Mouse (Mus musculus) frontal cortex, adult 2 months (tissue): ENCODE data around the gene Tbl1x. TPM values are rescaled to one million over a fixed set of nuclear protein-coding genes. Genes with fewer than 3 reads are reported as not detected.

Experiments
- DNase-seq, 2 experiments: peaks; one replicate each; pipeline ENCODE4 v3.0.0; 2022; ENCODE audit warnings: low spot score in 1 of 2; ENCODE audit errors: extremely low spot score in 1 of 2
- polyA plus RNA-seq: library from polyadenylated mRNA; depleted of rRNA; stranded (reverse); fragments of >200 nt; gene quantifications from 2 replicates; pipeline ENCODE4 v1.2.3, GENCODE M21; 2012; rRNA removed

Gene Tbl1x
- polyA plus RNA-seq = 37.2 and 40.4 TPM in 2 replicates

- DNase-seq = peak in 1 of 2 experiments; percentile 43
These were observed at the start of gene Tbl1x for GRCm38 (mm10) chrX:77510371-77511300. Gene Tbl1x (plus strand): TSS chrX:77511013.

DNA sequence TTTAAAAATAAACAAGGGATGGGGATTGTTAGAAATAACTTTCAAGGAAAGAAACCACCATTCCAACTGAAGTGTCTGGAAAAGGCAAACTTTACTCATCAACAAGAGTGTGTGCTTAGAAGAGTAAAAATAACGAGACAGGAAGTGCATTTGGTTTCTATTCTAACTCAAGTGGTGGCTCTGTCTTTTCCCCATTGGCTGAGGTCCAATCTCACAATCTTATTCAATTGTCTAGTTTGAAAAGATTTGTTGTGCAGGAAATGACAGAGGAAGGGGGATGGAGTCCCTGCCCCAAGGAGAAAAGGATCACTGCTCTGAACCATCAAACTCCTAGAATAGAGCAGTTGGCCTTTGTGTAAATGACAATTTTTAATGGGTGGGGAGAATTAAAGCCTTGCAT lies 41.6 kb upstream of the Tbl1x start:
- DNase-seq = no peak

- no peak for DNase-seq
These were observed 38.0 kb upstream of the Tbl1x start for GRCm38 (mm10) chrX:77472858-77473257.

DNA sequence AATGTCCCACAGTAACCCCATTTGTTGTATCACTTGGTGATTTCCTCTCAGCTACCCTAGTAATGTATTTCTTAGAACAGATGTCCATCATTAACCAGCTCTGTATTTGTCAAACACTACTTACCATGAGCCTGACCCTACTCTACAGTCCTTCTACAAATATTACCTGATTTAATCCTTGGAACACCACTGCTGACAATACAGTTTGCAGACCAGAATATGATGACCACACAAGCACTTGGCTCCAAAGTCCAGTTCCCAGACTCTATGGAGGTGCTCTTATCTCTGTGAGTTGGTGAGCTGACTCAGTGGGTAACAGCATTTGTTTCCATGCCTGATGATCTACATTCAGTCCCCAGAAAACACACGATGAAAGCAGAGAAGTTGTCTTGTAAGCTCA lies 37.3 kb upstream of the Tbl1x start:
- DNase-seq = no peak

- DNase-seq = no peak
These were observed 36.3 kb upstream of the Tbl1x start for GRCm38 (mm10) chrX:77474551-77474950.

DNA sequence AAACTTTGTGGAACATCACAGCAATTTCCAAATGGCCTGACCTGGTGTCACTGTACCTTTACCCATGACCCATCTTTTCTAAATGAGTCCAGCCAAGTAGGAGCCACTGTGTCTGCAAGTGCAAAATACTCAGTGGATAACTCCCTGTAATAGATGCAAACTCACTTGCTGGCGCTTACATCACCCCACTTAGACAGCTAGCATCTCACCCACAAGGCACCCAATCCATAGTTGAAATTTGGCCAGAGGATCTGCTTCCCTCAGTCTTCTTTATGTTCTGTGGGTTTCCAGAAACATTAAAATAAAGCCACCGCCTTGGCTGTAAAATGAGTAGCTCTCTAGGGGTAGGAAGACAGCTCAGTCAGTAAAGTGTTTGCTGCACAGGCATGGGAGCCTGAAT lies 33.3 kb upstream of the Tbl1x start:
- peak in 1 of 2 experiments; percentile 31 for DNase-seq

DNA sequence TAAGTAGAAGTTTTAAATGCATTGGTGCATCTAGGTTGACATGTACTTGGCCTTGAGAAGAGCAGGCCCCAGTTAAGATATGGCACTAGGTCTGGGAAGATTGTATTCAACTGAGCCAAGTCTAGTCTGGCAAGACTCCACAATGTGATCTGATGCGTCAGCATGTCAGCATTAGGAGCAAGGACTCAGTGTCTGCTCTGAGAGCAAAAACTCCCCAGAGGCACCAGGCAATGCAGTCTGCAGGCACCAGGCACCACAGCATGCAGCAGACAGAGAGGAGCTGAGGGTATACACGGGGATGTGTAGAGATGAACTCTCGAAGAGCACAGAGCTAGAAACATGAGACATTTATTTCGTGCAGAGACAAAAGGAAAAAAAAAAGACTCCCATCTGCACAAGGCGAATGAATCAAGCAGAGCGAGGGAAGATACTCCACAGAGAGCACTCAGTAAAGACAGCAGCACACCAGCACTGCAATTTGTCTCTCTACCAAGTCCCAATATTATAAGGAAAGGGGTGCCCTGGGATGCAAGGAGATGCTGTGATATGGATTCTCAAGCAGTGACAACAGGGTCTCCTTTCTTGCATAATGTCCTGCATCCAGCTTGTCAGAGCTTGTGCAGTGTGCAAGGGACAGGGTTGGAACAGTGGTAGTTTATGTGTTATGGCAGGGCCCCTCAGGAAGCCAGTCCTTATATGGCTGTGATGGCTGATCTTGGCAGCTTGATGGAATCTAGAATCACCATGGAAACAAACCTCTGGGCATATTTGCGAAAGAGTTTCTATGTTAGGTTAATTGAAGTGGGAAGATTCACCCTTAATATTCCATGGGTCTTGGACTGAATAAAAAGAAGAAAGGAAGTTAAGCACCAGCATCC lies 22.7 kb upstream of the Tbl1x start:
- peak in 1 of 2 experiments; percentile 23 for DNase-seq

GRCm38 (mm10) chrX:77490127-77490526 lies 20.7 kb upstream of the Tbl1x start:
- no peak for DNase-seq

- DNase-seq = peak; percentile 71 to 84
These were observed 1.7 kb upstream of the Tbl1x start for GRCm38 (mm10) chrX:77509149-77509548.

- DNase-seq = peak in 1 of 2 experiments; percentile 20
These were observed 1.0 kb upstream of the Tbl1x start for GRCm38 (mm10) chrX:77509776-77510175.

- DNase-seq = no peak
These were observed 634 bp downstream of the Tbl1x start for GRCm38 (mm10) chrX:77511301-77511993.

GRCm38 (mm10) chrX:77511994-77512485 lies 1.2 kb downstream of the Tbl1x start:
- DNase-seq = no peak

DNA sequence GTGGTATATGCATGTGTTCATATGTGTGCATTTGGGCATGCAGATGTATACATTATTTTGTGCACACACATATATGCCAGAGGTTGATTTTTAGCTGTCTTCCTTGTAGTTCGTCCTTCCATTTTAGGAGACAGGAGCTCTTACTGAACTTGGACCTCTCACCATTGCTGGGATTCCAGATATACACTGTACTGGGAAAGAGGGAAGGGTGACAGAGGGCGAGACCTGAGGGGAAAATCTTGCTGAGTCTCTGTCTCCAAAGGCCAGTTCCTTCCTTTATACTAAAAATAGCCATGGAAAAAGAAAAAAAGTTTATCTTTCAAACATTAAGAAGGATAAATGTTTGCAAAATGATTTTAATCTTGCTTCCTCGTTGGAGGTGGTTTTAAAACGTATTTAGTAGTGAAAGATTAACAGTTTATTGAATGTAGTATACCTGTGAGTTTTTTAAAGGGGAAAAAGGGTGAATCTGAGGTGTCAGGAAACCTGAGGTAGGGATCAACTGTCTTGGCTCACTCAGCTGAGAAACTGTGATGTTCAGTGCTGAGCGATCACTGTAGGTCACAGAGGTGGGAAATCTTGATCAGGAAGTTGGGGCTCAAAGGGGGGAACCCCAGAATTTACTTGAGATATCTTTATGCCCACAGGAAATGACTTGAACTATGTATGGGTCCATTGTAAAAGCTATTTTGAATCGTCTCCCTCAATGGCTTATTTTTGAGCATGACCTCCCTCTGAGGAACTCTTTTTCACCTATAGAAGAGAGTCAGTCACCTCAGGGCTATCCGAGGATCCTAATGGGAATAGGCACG lies 6.7 kb downstream of the Tbl1x start:
- no peak for DNase-seq

DNA sequence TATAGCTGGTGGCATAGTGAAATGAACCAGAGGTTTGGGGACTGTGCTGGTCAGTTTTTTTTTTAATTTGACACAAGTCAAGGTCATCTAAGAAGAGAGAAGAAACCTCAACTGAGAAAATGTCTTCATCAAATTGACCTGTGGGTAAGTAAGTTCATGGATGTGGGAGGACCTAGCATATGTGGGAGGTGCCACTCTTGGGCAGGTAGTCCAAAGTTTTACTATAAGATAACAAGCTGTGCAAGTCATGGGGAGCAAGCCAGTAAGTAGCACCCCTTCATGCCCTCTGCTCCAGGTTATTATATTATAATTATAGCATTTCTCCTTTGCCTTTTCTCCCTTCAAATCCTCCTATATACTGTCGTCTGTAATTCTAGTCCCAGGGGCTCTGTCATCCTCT lies 8.1 kb downstream of the Tbl1x start:
- no peak for DNase-seq

DNA sequence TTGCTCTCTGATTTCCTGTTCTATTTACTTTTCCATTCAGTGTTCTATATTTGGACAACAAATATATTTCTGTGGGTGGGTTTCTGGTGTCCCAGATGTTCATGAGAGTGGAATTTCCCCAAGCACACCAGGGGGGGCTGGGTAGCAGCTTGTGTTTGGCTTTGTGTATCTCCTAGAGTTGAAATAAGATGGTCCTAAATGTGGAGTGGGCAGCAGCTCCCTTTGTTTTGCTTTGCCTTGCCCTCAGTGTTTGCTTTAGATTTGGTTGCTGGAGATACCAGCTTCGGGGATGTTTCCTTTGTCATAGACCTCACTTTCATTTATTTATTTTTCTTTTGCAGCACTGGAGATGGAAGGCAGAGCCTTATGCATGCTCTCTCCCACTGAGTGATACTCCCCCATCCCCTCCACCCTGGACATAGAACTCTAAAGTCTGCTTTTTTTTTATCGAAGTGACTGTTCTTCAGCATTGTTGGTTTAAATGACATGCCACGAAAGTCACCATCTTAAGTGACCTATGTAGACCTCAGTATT lies 12.1 kb downstream of the Tbl1x start:
- DNase-seq = no peak

GRCm38 (mm10) chrX:77525179-77525578 lies 14.4 kb downstream of the Tbl1x start:
- DNase-seq = no peak

DNA sequence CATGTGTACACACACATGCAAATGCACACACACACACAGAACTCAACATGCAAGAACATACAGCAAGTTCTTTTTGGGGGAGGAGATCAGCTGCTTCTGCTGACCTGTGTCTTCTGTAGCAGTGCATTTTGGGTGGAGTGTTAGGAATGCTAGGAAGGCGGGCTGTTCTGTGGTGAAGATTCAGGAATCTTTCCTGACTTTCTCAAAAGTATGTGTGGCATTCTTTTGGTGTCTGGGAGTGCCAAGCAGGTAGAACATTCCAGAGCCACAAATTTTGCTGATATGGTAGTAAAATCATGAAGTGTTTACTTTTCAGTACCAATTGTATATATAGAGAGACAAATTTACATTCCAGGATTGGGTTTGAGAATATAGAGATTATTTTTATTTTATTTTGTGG lies 17.6 kb downstream of the Tbl1x start:
- DNase-seq = no peak

DNA sequence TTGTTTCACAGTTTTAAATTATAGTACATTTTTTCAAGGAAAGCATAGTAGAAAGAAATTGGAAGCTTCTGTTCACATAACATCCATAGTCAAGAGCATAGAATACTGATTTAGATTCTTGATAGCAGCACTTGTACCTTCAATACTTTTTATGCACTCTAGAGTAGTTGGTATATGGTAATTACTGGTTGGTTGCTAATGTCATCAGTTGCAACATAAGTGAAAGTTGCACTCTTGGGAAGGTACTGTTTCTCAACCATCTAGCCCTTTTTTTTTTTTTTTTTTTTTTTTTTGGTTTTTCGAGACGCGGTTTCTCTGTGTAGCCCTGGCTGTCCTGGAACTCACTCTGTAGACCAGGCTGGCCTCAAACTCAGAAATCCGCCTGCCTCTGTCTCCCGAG lies 20.2 kb downstream of the Tbl1x start:
- DNase-seq = no peak

- DNase-seq = no peak
These were observed 23.1 kb downstream of the Tbl1x start for GRCm38 (mm10) chrX:77533922-77534321.
